Mouse (Mus musculus): ENCODE measurements around the gene Clpsl2. TPM values are rescaled to one million over a fixed set of nuclear protein-coding genes. Genes with fewer than 3 reads are reported as not detected.
A peak's percentile ranks its signal among the peaks of the same experiment; 100 is the strongest.

Clpsl2 gene
- polyA plus RNA-seq, 1 experiment from 2014 or later: not detected

GRCm38 (mm10) chr17:28575244-28576125, 26.3 kb downstream of the Clpsl2 start, which contains the start of gene Lhfpl5:
Lhfpl5 (plus strand) TSS chr17:28575641.
- peaks cover 8% of the 10 kb centered on the region for H3K4me1 ChIP-seq
- 15% methylated on average over 50 of the region's 50 CpGs for WGBS
- H3K9me3 ChIP-seq: no peaks in the 10 kb centered on the region
- H3K27ac ChIP-seq: no peak within 1 kb of the TSS
- peak within 1 kb of the TSS; percentile 44 for H3K4me3 ChIP-seq
- peaks cover 20% of the 10 kb centered on the region; the same call in 1 of the 2 replicates for H3K27me3 ChIP-seq (ENCODE audit: insufficient read depth, poor library complexity, severe bottlenecking)
- peak; percentile 86 for DNase-seq (ENCODE audit: low spot score)
- no peaks in the 10 kb centered on the region for H3K36me3 ChIP-seq

- Histone ChIP-seq H3K27me3 (ENCODE audit: insufficient read depth, poor library complexity, severe bottlenecking) (peaks cover 15% of the 10 kb centered on the region; the same call in 1 of the 2 replicates), H3K27ac (no peak overlapping the region), H3K4me3 (no peak overlapping the region), H3K4me1 (peaks cover 8% of the 10 kb centered on the region), H3K36me3 (no peaks in the 10 kb centered on the region), H3K9me3 (no peaks in the 10 kb centered on the region)
- 10% methylated on average over 9 of the region's 9 CpGs for WGBS
- DNase-seq (ENCODE audit: low spot score): peak; percentile 89
These were observed 31.2 kb downstream of the Clpsl2 start for GRCm38 (mm10) chr17:28580396-28580795.

GRCm38 (mm10) chr17:28581056-28581455, 31.8 kb downstream of the Clpsl2 start:
- peaks cover 10% of the 10 kb centered on the region; the same call in 1 of the 2 replicates for H3K27me3 ChIP-seq (ENCODE audit: insufficient read depth, poor library complexity, severe bottlenecking)
- WGBS: 41% methylated on average over 2 of the region's 2 CpGs
- H3K36me3 ChIP-seq: no peaks in the 10 kb centered on the region
- H3K4me1 ChIP-seq: peaks cover 3% of the 10 kb centered on the region
- no peak for DNase-seq (ENCODE audit: low spot score)
- H3K4me3 ChIP-seq: no peak overlapping the region
- no peak overlapping the region for H3K27ac ChIP-seq
- no peaks in the 10 kb centered on the region for H3K9me3 ChIP-seq

GRCm38 (mm10) chr17:28586509-28586908, 37.3 kb downstream of the Clpsl2 start:
- 88% methylated on average over 3 of the region's 3 CpGs for WGBS
- no peak overlapping the region for H3K27ac ChIP-seq
- H3K27me3 ChIP-seq (ENCODE audit: insufficient read depth, poor library complexity, severe bottlenecking): no peaks in the 10 kb centered on the region
- no peak overlapping the region for H3K4me3 ChIP-seq
- no peaks in the 10 kb centered on the region for H3K9me3 ChIP-seq
- no peak for DNase-seq (ENCODE audit: low spot score)
- H3K36me3 ChIP-seq: peaks cover 46% of the 10 kb centered on the region
- H3K4me1 ChIP-seq: no peaks in the 10 kb centered on the region

GRCm38 (mm10) chr17:28588591-28588990, 39.4 kb downstream of the Clpsl2 start:
- H3K9me3 ChIP-seq: no peaks in the 10 kb centered on the region
- no peak overlapping the region for H3K27ac ChIP-seq
- H3K4me3 ChIP-seq: no peak overlapping the region
- 76% methylated on average over 2 of the region's 2 CpGs for WGBS
- no peaks in the 10 kb centered on the region for H3K4me1 ChIP-seq
- DNase-seq (ENCODE audit: low spot score): no peak
- no peaks in the 10 kb centered on the region for H3K27me3 ChIP-seq (ENCODE audit: insufficient read depth, poor library complexity, severe bottlenecking)
- peaks cover 66% of the 10 kb centered on the region for H3K36me3 ChIP-seq

GRCm38 (mm10) chr17:28590596-28590995, 41.4 kb downstream of the Clpsl2 start:
- H3K36me3 ChIP-seq: peaks cover 80% of the 10 kb centered on the region
- WGBS: 80% methylated on average over 3 of the region's 3 CpGs

GRCm38 (mm10) chr17:28591476-28591875, 42.3 kb downstream of the Clpsl2 start:
- WGBS: 80% methylated on average over 5 of the region's 5 CpGs

More at GRCm38 (mm10) chr17:28590596-28590995, 41.4 kb downstream of the Clpsl2 start:
- no peak for DNase-seq (ENCODE audit: low spot score)
- H3K4me1 ChIP-seq: no peaks in the 10 kb centered on the region
- no peaks in the 10 kb centered on the region for H3K9me3 ChIP-seq
- H3K4me3 ChIP-seq: no peak overlapping the region
- no peaks in the 10 kb centered on the region for H3K27me3 ChIP-seq (ENCODE audit: insufficient read depth, poor library complexity, severe bottlenecking)
- no peak overlapping the region for H3K27ac ChIP-seq

GRCm38 (mm10) chr17:28592998-28593397, 43.8 kb downstream of the Clpsl2 start:
- no peak overlapping the region for H3K4me3 ChIP-seq
- 34% methylated on average over 4 of the region's 4 CpGs for WGBS
- no peak overlapping the region for H3K27ac ChIP-seq
- H3K36me3 ChIP-seq: peaks cover 89% of the 10 kb centered on the region
- H3K9me3 ChIP-seq: no peaks in the 10 kb centered on the region
- no peaks in the 10 kb centered on the region for H3K4me1 ChIP-seq
- no peaks in the 10 kb centered on the region for H3K27me3 ChIP-seq (ENCODE audit: insufficient read depth, poor library complexity, severe bottlenecking)
- peak; percentile 91 for DNase-seq (ENCODE audit: low spot score)

More at GRCm38 (mm10) chr17:28591476-28591875, 42.3 kb downstream of the Clpsl2 start:
- no peaks in the 10 kb centered on the region for H3K27me3 ChIP-seq (ENCODE audit: insufficient read depth, poor library complexity, severe bottlenecking)
- peaks cover 89% of the 10 kb centered on the region for H3K36me3 ChIP-seq
- DNase-seq (ENCODE audit: low spot score): no peak
- no peak overlapping the region for H3K4me3 ChIP-seq
- no peak overlapping the region for H3K27ac ChIP-seq
- H3K4me1 ChIP-seq: no peaks in the 10 kb centered on the region
- no peaks in the 10 kb centered on the region for H3K9me3 ChIP-seq

GRCm38 (mm10) chr17:28593965-28594364, 44.8 kb downstream of the Clpsl2 start:
- H3K4me1 ChIP-seq: no peaks in the 10 kb centered on the region
- no peak overlapping the region for H3K4me3 ChIP-seq
- WGBS: 46% methylated on average over 4 of the region's 4 CpGs
- H3K9me3 ChIP-seq: no peaks in the 10 kb centered on the region
- H3K27me3 ChIP-seq (ENCODE audit: insufficient read depth, poor library complexity, severe bottlenecking): no peaks in the 10 kb centered on the region
- no peak overlapping the region for H3K27ac ChIP-seq
- peaks cover 89% of the 10 kb centered on the region for H3K36me3 ChIP-seq
- no peak for DNase-seq (ENCODE audit: low spot score)

GRCm38 (mm10) chr17:28600780-28601179, 51.6 kb downstream of the Clpsl2 start:
- DNase-seq (ENCODE audit: low spot score): no peak
- Histone ChIP-seq H3K9me3 (no peaks in the 10 kb centered on the region), H3K27me3 (ENCODE audit: insufficient read depth, poor library complexity, severe bottlenecking) (no peaks in the 10 kb centered on the region), H3K27ac (no peak overlapping the region), H3K4me1 (no peaks in the 10 kb centered on the region), H3K36me3 (peaks cover 93% of the 10 kb centered on the region), H3K4me3 (no peak overlapping the region)
- WGBS: 85% methylated on average over 5 of the region's 5 CpGs

GRCm38 (mm10) chr17:28601557-28602250, 52.5 kb downstream of the Clpsl2 start:
- WGBS: 92% methylated on average over 9 of the region's 9 CpGs
- peaks cover 93% of the 10 kb centered on the region for H3K36me3 ChIP-seq
- H3K4me1 ChIP-seq: no peaks in the 10 kb centered on the region

More at GRCm38 (mm10) chr17:28601557-28602250, 52.5 kb downstream of the Clpsl2 start:
- H3K27me3 ChIP-seq (ENCODE audit: insufficient read depth, poor library complexity, severe bottlenecking): no peaks in the 10 kb centered on the region
- H3K27ac ChIP-seq: no peak overlapping the region
- no peak overlapping the region for H3K4me3 ChIP-seq
- DNase-seq (ENCODE audit: low spot score): no peak
- no peaks in the 10 kb centered on the region for H3K9me3 ChIP-seq

All from heart, embryonic 10.5 days (tissue).